Mouse (Mus musculus) kidney, adult 2 months (tissue): ENCODE measurements at regions not wholly inside any gene's neighbourhood (a gene's known extent, or its start where the extent isn't known, plus 50 kb on each side); places are given as distances from the start of the nearest gene placed in this dataset.

Experiments
- DNase-seq: peaks from one replicate; pipeline ENCODE4 v3.0.0; 2021
- H3K27ac ChIP-seq: fragments of 200-500 bp; 2 replicates; pipeline ENCODE4 v1.5.1; 2012; ENCODE audit warnings: low read depth, low read length, control low read depth, inconsistent platforms; ENCODE audit not compliant: insufficient read depth
- H3K27me3 ChIP-seq: fragments of 200-500 bp; replicated peaks from 2 replicates; pipeline ENCODE4 v1.6.1; 2012; ENCODE audit warnings: mild to moderate bottlenecking, moderate library complexity, low read length, inconsistent platforms; ENCODE audit not compliant: control insufficient read depth, insufficient read depth
- H3K36me3 ChIP-seq: fragments of 200-500 bp; 2 replicates; pipeline ENCODE4 v1.6.1; 2012; ENCODE audit warnings: mild to moderate bottlenecking, moderate library complexity, low read length, inconsistent platforms; ENCODE audit not compliant: control insufficient read depth, insufficient read depth
- H3K4me1 ChIP-seq: fragments of 200-500 bp; 2 replicates; pipeline ENCODE4 v1.6.1; 2011; ENCODE audit warnings: low read length; ENCODE audit not compliant: control insufficient read depth, insufficient read depth
- H3K4me3 ChIP-seq: fragments of 200-500 bp; 2 replicates; pipeline ENCODE4 v1.5.1; 2011; ENCODE audit warnings: mild to moderate bottlenecking, low read depth, low read length, control low read depth; ENCODE audit not compliant: insufficient read depth
- CTCF ChIP-seq: fragments of 200-500 bp; conservative IDR thresholded peaks from 2 replicates; pipeline ENCODE4 v1.5.1; 2011; ENCODE audit warnings: low read depth, mild to moderate bottlenecking, control low read depth, low read length, moderate library complexity, mixed read lengths; ENCODE audit not compliant: insufficient read depth, insufficient read length
- POLR2A ChIP-seq: fragments of 200-500 bp; IDR thresholded peaks from one replicate; pipeline ENCODE4 v1.6.1; 2011; ENCODE audit warnings: low read depth, low read length, control low read depth
- WGBS: fragments of 180-500 bp; shearing (Covaris S2); methylation state at CpG from one replicate; pipeline ENCODE4 v1.1.7; 2018; 5-methylcytosine and 5-hydroxymethylcytosine counted together

GRCm38 (mm10) chr13:58478438-58478837, 75.3 kb upstream of the Hnrnpk start:
- Histone ChIP-seq H3K27ac (no peak overlapping the region), H3K4me1 (no peaks in the 10 kb centered on the region), H3K27me3 (no peaks in the 10 kb centered on the region), H3K36me3 (no peaks in the 10 kb centered on the region), H3K4me3 (no peak overlapping the region)
- TF ChIP-seq POLR2A: no peak
- no peak for TF ChIP-seq CTCF
- WGBS: 51% methylated on average over 5 of the region's 5 CpGs
- peak; percentile 28 for DNase-seq

- 87% methylated on average over 6 of the region's 6 CpGs for WGBS
- TF ChIP-seq POLR2A (no peak), CTCF (no peak)
- Histone ChIP-seq H3K4me1 (no peaks in the 10 kb centered on the region), H3K4me3 (no peak overlapping the region), H3K36me3 (no peaks in the 10 kb centered on the region), H3K27me3 (no peaks in the 10 kb centered on the region), H3K27ac (no peak overlapping the region)
- no peak for DNase-seq
Measured at GRCm38 (mm10) chr13:58477253-58477652, 74.1 kb upstream of the Hnrnpk start.

- TF ChIP-seq CTCF (no peak), POLR2A (no peak)
Measured at GRCm38 (mm10) chr13:58476033-58476830, 73.1 kb upstream of the Hnrnpk start.

GRCm38 (mm10) chr13:58475495-58475894, 72.4 kb upstream of the Hnrnpk start:
- no peak for DNase-seq
- no peaks in the 10 kb centered on the region for H3K27me3 ChIP-seq
- no peak overlapping the region for H3K4me3 ChIP-seq
- WGBS: 49% methylated on average over 6 of the region's 6 CpGs
- no peaks in the 10 kb centered on the region for H3K4me1 ChIP-seq
- H3K27ac ChIP-seq: no peak overlapping the region
- no peaks in the 10 kb centered on the region for H3K36me3 ChIP-seq
- TF ChIP-seq CTCF (no peak), POLR2A (no peak)

More at GRCm38 (mm10) chr13:58476033-58476830, 73.1 kb upstream of the Hnrnpk start:
- H3K36me3 ChIP-seq: no peaks in the 10 kb centered on the region
- no peaks in the 10 kb centered on the region for H3K27me3 ChIP-seq
- no peaks in the 10 kb centered on the region for H3K4me1 ChIP-seq
- H3K27ac ChIP-seq: no peak overlapping the region
- no peak for DNase-seq
- 61% methylated on average over 7 of the region's 9 CpGs for WGBS
- no peak overlapping the region for H3K4me3 ChIP-seq

GRCm38 (mm10) chr13:58472455-58472854, 69.3 kb upstream of the Hnrnpk start:
- no peak for TF ChIP-seq CTCF
- no peak for TF ChIP-seq POLR2A
- H3K36me3 ChIP-seq: no peaks in the 10 kb centered on the region
- no peak overlapping the region for H3K27ac ChIP-seq
- WGBS: 86% methylated on average over 14 of the region's 14 CpGs
- H3K4me3 ChIP-seq: no peak overlapping the region
- H3K4me1 ChIP-seq: no peaks in the 10 kb centered on the region
- DNase-seq: no peak
- no peaks in the 10 kb centered on the region for H3K27me3 ChIP-seq

- DNase-seq: peak; percentile 38
- Histone ChIP-seq H3K4me1 (no peaks in the 10 kb centered on the region), H3K27ac (no peak overlapping the region), H3K4me3 (no peak overlapping the region), H3K27me3 (no peaks in the 10 kb centered on the region), H3K36me3 (no peaks in the 10 kb centered on the region)
- no peak for TF ChIP-seq CTCF
- no peak for TF ChIP-seq POLR2A
- 14% methylated on average over 16 of the region's 16 CpGs for WGBS
Measured at GRCm38 (mm10) chr13:58471704-58472103, 68.6 kb upstream of the Hnrnpk start.

GRCm38 (mm10) chr13:58469731-58470130, 66.6 kb upstream of the Hnrnpk start:
- Histone ChIP-seq H3K4me3 (no peak overlapping the region), H3K36me3 (no peaks in the 10 kb centered on the region), H3K27me3 (no peaks in the 10 kb centered on the region), H3K4me1 (no peaks in the 10 kb centered on the region), H3K27ac (no peak overlapping the region)
- peak; percentile 53 for DNase-seq
- 61% methylated on average over 6 of the region's 6 CpGs for WGBS
- TF ChIP-seq CTCF (no peak), POLR2A (no peak)
